Mouse (Mus musculus): ENCODE data around the gene Capn11. TPM values are rescaled to one million over a fixed set of nuclear protein-coding genes. Genes with fewer than 3 reads are reported as not detected.

Gene Capn11
- polyA plus RNA-seq, 1 experiment from 2014 or later: 0.72 TPM

GRCm38 (mm10) chr17:45667986-45668385 is 8.9 kb upstream of the Capn11 start:
- Histone ChIP-seq H3K4me1 (replicated peaks; ENCODE audit: control insufficient read depth, insufficient read depth, low read length) (peaks cover 3% of the 10 kb centered on the region; the same call in 1 of the 2 replicates), H3K27ac (ENCODE audit: low read length) (no peak overlapping the region), H3K9me3 (ENCODE audit: control insufficient read depth, low read length) (no peaks in the 10 kb centered on the region), H3K27me3 (ENCODE audit: control insufficient read depth, insufficient read depth, low read depth, low read length) (no peaks in the 10 kb centered on the region), H3K4me2 (ENCODE audit: low read depth, low read length) (no peak overlapping the region), H3K4me3 (ENCODE audit: low read length) (no peak overlapping the region), H3K9ac (ENCODE audit: low read length) (no peak overlapping the region), H3K36me3 (ENCODE audit: control insufficient read depth, insufficient read depth, low read length) (peaks cover 14% of the 10 kb centered on the region; the same call in 1 of the 2 replicates)
- no peak for ATAC-seq (ENCODE audit: low read depth)
- WGBS: 87% methylated on average over 10 of the region's 10 CpGs

GRCm38 (mm10) chr17:45667481-45667880 is 8.4 kb upstream of the Capn11 start:
- no peaks in the 10 kb centered on the region for H3K27me3 ChIP-seq (ENCODE audit: control insufficient read depth, insufficient read depth, low read depth, low read length)
- no peak overlapping the region for H3K4me3 ChIP-seq (ENCODE audit: low read length)
- H3K27ac ChIP-seq (ENCODE audit: low read length): no peak overlapping the region
- 82% methylated on average over 10 of the region's 10 CpGs for WGBS
- H3K4me1 ChIP-seq (replicated peaks; ENCODE audit: control insufficient read depth, insufficient read depth, low read length): peaks cover 3% of the 10 kb centered on the region; the same call in 1 of the 2 replicates
- no peak for ATAC-seq (ENCODE audit: low read depth)
- H3K9me3 ChIP-seq (ENCODE audit: control insufficient read depth, low read length): no peaks in the 10 kb centered on the region
- H3K9ac ChIP-seq (ENCODE audit: low read length): no peak overlapping the region
- H3K4me2 ChIP-seq (ENCODE audit: low read depth, low read length): no peak overlapping the region
- peaks cover 17% of the 10 kb centered on the region for H3K36me3 ChIP-seq (ENCODE audit: control insufficient read depth, insufficient read depth, low read length)

GRCm38 (mm10) chr17:45666091-45666490 is 7.0 kb upstream of the Capn11 start:
- Histone ChIP-seq H3K4me1 (replicated peaks; ENCODE audit: control insufficient read depth, insufficient read depth, low read length) (peaks cover 3% of the 10 kb centered on the region; the same call in 1 of the 2 replicates), H3K4me2 (ENCODE audit: low read depth, low read length) (no peak overlapping the region), H3K27me3 (ENCODE audit: control insufficient read depth, insufficient read depth, low read depth, low read length) (no peaks in the 10 kb centered on the region), H3K4me3 (ENCODE audit: low read length) (no peak overlapping the region), H3K27ac (ENCODE audit: low read length) (no peak overlapping the region), H3K9me3 (ENCODE audit: control insufficient read depth, low read length) (no peaks in the 10 kb centered on the region), H3K36me3 (ENCODE audit: control insufficient read depth, insufficient read depth, low read length) (peaks cover 20% of the 10 kb centered on the region), H3K9ac (ENCODE audit: low read length) (no peak overlapping the region)
- no peak for ATAC-seq (ENCODE audit: low read depth)
- 73% methylated on average over 11 of the region's 11 CpGs for WGBS

- H3K9me3 ChIP-seq (ENCODE audit: control insufficient read depth, low read length): no peaks in the 10 kb centered on the region
- H3K9ac ChIP-seq (ENCODE audit: low read length): no peak overlapping the region
- peaks cover 20% of the 10 kb centered on the region for H3K36me3 ChIP-seq (ENCODE audit: control insufficient read depth, insufficient read depth, low read length)
- H3K27ac ChIP-seq (ENCODE audit: low read length): no peak overlapping the region
- ATAC-seq (ENCODE audit: low read depth): no peak
- H3K4me1 ChIP-seq (replicated peaks; ENCODE audit: control insufficient read depth, insufficient read depth, low read length): no peaks in the 10 kb centered on the region
- H3K4me3 ChIP-seq (ENCODE audit: low read length): no peak overlapping the region
- H3K27me3 ChIP-seq (ENCODE audit: control insufficient read depth, insufficient read depth, low read depth, low read length): no peaks in the 10 kb centered on the region
- no peak overlapping the region for H3K4me2 ChIP-seq (ENCODE audit: low read depth, low read length)
- 82% methylated on average over 13 of the region's 13 CpGs for WGBS
These were observed 5.5 kb upstream of the Capn11 start for GRCm38 (mm10) chr17:45664608-45665007.

GRCm38 (mm10) chr17:45663106-45663919 is 4.2 kb upstream of the Capn11 start:
- Histone ChIP-seq H3K9me3 (ENCODE audit: control insufficient read depth, low read length) (no peaks in the 10 kb centered on the region), H3K36me3 (ENCODE audit: control insufficient read depth, insufficient read depth, low read length) (peaks cover 20% of the 10 kb centered on the region), H3K4me3 (ENCODE audit: low read length) (no peak overlapping the region), H3K27ac (ENCODE audit: low read length) (no peak overlapping the region), H3K4me2 (ENCODE audit: low read depth, low read length) (peak overlapping the region; percentile 23; the same call in 1 of the 2 replicates), H3K27me3 (ENCODE audit: control insufficient read depth, insufficient read depth, low read depth, low read length) (no peaks in the 10 kb centered on the region), H3K9ac (ENCODE audit: low read length) (no peak overlapping the region), H3K4me1 (replicated peaks; ENCODE audit: control insufficient read depth, insufficient read depth, low read length) (no peaks in the 10 kb centered on the region)
- peak; percentile 59 for ATAC-seq (ENCODE audit: low read depth)
- 27% methylated on average over 27 of the region's 27 CpGs for WGBS

GRCm38 (mm10) chr17:45655820-45656219 is 3.3 kb downstream of the Capn11 start:
- ATAC-seq (ENCODE audit: low read depth): no peak
- H3K4me1 ChIP-seq (replicated peaks; ENCODE audit: control insufficient read depth, insufficient read depth, low read length): no peaks in the 10 kb centered on the region

GRCm38 (mm10) chr17:45653233-45653632 is 5.9 kb downstream of the Capn11 start:
- Histone ChIP-seq H3K27me3 (ENCODE audit: control insufficient read depth, insufficient read depth, low read depth, low read length) (no peaks in the 10 kb centered on the region), H3K36me3 (ENCODE audit: control insufficient read depth, insufficient read depth, low read length) (no peaks in the 10 kb centered on the region), H3K27ac (ENCODE audit: low read length) (no peak overlapping the region), H3K4me2 (ENCODE audit: low read depth, low read length) (no peak overlapping the region), H3K4me1 (replicated peaks; ENCODE audit: control insufficient read depth, insufficient read depth, low read length) (no peaks in the 10 kb centered on the region), H3K4me3 (ENCODE audit: low read length) (no peak overlapping the region), H3K9me3 (ENCODE audit: control insufficient read depth, low read length) (no peaks in the 10 kb centered on the region), H3K9ac (ENCODE audit: low read length) (no peak overlapping the region)
- 55% methylated on average over 7 of the region's 7 CpGs for WGBS
- no peak for ATAC-seq (ENCODE audit: low read depth)

More at GRCm38 (mm10) chr17:45655820-45656219, 3.3 kb downstream of the Capn11 start:
- Histone ChIP-seq H3K27me3 (ENCODE audit: control insufficient read depth, insufficient read depth, low read depth, low read length) (no peaks in the 10 kb centered on the region), H3K4me3 (ENCODE audit: low read length) (no peak overlapping the region), H3K9ac (ENCODE audit: low read length) (no peak overlapping the region), H3K9me3 (ENCODE audit: control insufficient read depth, low read length) (no peaks in the 10 kb centered on the region), H3K36me3 (ENCODE audit: control insufficient read depth, insufficient read depth, low read length) (no peaks in the 10 kb centered on the region), H3K27ac (ENCODE audit: low read length) (no peak overlapping the region), H3K4me2 (ENCODE audit: low read depth, low read length) (no peak overlapping the region)
- WGBS: 22% methylated on average over 6 of the region's 6 CpGs

GRCm38 (mm10) chr17:45644185-45644584 is 14.9 kb downstream of the Capn11 start:
- ATAC-seq (ENCODE audit: low read depth): no peak
- 82% methylated on average over 4 of the region's 4 CpGs for WGBS
- Histone ChIP-seq H3K27me3 (ENCODE audit: control insufficient read depth, insufficient read depth, low read depth, low read length) (no peaks in the 10 kb centered on the region), H3K36me3 (ENCODE audit: control insufficient read depth, insufficient read depth, low read length) (no peaks in the 10 kb centered on the region), H3K4me3 (ENCODE audit: low read length) (no peak overlapping the region), H3K9me3 (ENCODE audit: control insufficient read depth, low read length) (no peaks in the 10 kb centered on the region), H3K27ac (ENCODE audit: low read length) (no peak overlapping the region), H3K4me1 (replicated peaks; ENCODE audit: control insufficient read depth, insufficient read depth, low read length) (no peaks in the 10 kb centered on the region), H3K9ac (ENCODE audit: low read length) (no peak overlapping the region), H3K4me2 (ENCODE audit: low read depth, low read length) (no peak overlapping the region)

- no peak overlapping the region for H3K27ac ChIP-seq (ENCODE audit: low read length)
- ATAC-seq (ENCODE audit: low read depth): 0 out of 2 replicates have a peak, but pooled peaks have one; percentile 31
- WGBS: 19% methylated on average over 12 of the region's 12 CpGs
- H3K4me1 ChIP-seq (replicated peaks; ENCODE audit: control insufficient read depth, insufficient read depth, low read length): no peaks in the 10 kb centered on the region
- no peak overlapping the region for H3K4me3 ChIP-seq (ENCODE audit: low read length)
- H3K36me3 ChIP-seq (ENCODE audit: control insufficient read depth, insufficient read depth, low read length): no peaks in the 10 kb centered on the region
- H3K4me2 ChIP-seq (ENCODE audit: low read depth, low read length): no peak overlapping the region
- H3K27me3 ChIP-seq (ENCODE audit: control insufficient read depth, insufficient read depth, low read depth, low read length): no peaks in the 10 kb centered on the region
- H3K9me3 ChIP-seq (ENCODE audit: control insufficient read depth, low read length): no peaks in the 10 kb centered on the region
- no peak overlapping the region for H3K9ac ChIP-seq (ENCODE audit: low read length)
These were observed 16.4 kb downstream of the Capn11 start for GRCm38 (mm10) chr17:45642701-45643100.
